Mouse (Mus musculus): ENCODE measurements around the gene Ttc33.

- TF ChIP-seq CTCF (IDR thresholded peaks at IDR 0.05 in 2 of 3, conservative IDR thresholded peaks at IDR 0.05 in 1 of 3; ENCODE audit: control insufficient read depth in 1 of 3, insufficient read depth in 1 of 3, low read depth in 2 of 3, low read length in 3 of 3, poor library complexity in 1 of 3, severe bottlenecking in 1 of 3) (no peak), POLR2A (IDR thresholded peaks at IDR 0.05; ENCODE audit: control insufficient read depth in 1 of 2, insufficient read depth in 1 of 2, low read depth in 1 of 2, low read length in 2 of 2, poor library complexity in 1 of 2) (no peak), TCF12 (IDR thresholded peaks at IDR 0.05; ENCODE audit: low read depth, low read length) (no peak), EP300 (IDR thresholded peaks at IDR 0.05; ENCODE audit: low read depth in 1 of 2, low read length in 2 of 2) (no peak), RAD21 (IDR thresholded peaks at IDR 0.05; ENCODE audit: low read depth, low read length) (no peak), ZNF384 (IDR thresholded peaks at IDR 0.05; ENCODE audit: low read depth, low read length) (no peak), CHD2 (IDR thresholded peaks at IDR 0.05; ENCODE audit: low read length) (no peak), ZC3H11A (IDR thresholded peaks at IDR 0.05; ENCODE audit: low read depth, low read length) (no peak), E2F4 (IDR thresholded peaks at IDR 0.05; ENCODE audit: borderline replicate concordance, low read depth, low read length) (no peak), BHLHE40 (IDR thresholded peaks at IDR 0.05; ENCODE audit: borderline replicate concordance, low read depth, low read length) (no peak), NRF1 (IDR thresholded peaks at IDR 0.05; ENCODE audit: insufficient read depth, low read depth, low read length, poor library complexity, severe bottlenecking) (no peak), TAL1 (IDR thresholded peaks at IDR 0.05; ENCODE audit: low read length) (no peak), JUND (IDR thresholded peaks at IDR 0.05; ENCODE audit: low read depth, low read length) (no peak)
Measured at GRCm38 (mm10) chr15:5158827-5159226, 26.5 kb upstream of the Ttc33 start.
